Mouse (Mus musculus): Measurements from ENCODE around the gene Sos2. TPM values are rescaled to one million over a fixed set of nuclear protein-coding genes. Genes with fewer than 3 reads are reported as not detected.
A peak's percentile ranks its signal among the peaks of the same experiment; 100 is the strongest.

The Sos2 gene
- total and polyA plus RNA-seq, 2 experiments from 2014 or later = 7.6 to 27.3 TPM

DNA sequence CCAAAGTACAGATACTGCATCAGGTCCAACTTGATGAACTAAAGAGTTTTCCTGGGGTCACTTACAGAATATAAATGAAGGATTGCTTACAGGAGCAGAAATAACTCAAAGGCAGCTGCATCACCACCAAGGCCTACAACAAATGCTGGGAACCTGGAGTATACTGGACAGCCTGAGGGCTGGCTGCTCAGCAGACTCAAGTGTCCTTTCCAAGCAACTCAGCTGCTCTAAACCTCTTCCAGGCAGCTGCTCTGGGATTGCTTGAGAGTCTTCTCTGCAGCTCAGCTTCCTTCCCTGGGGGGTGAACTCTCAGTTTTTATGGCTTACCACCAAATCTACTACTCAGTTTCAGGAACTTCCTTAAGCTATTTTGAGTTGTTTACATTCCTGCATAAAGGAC is 7.4 kb upstream of the Sos2 start:
- Histone ChIP-seq H3K36me3 (ENCODE audit: insufficient read depth, low read length) (no peaks in the 10 kb centered on the region), H3K9me3 (ENCODE audit: low read length) (no peaks in the 10 kb centered on the region), H3K27ac (no peak overlapping the region)

DNA sequence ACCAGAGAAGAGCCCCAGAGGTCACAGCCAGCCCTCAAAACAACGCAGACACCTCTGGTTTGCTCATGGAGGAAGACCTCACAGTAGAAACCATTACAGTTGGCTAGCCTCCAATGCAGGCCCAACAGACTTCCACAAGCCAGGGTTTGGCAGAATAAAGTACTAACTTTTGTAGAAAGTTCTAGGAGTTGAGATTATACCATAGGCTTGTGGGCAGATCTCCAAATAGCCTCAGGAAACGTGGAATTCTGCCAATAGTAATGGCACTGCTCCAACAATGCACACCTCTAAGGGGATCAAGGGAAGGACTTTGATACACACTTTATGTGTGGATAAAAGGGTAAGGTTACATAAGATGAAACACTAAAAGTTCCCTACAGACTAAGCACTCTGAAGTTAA is 6.7 kb upstream of the Sos2 start:
- Histone ChIP-seq H3K36me3 (ENCODE audit: insufficient read depth, low read length) (no peaks in the 10 kb centered on the region), H3K27me3 (ENCODE audit: insufficient read depth, low read length) (no peaks in the 10 kb centered on the region), H3K9me3 (ENCODE audit: low read length) (no peaks in the 10 kb centered on the region), H3K9ac (replicated peaks; ENCODE audit: low read length) (no peak overlapping the region), H3K4me2 (ENCODE audit: low read depth, low read length) (no peak overlapping the region), H3K27ac (no peak overlapping the region), H3K4me3 (ENCODE audit: low read length) (no peak overlapping the region), H3K4me1 (ENCODE audit: insufficient read depth, low read length) (no peaks in the 10 kb centered on the region)
- no peak for ATAC-seq
- no peak for TF ChIP-seq CTCF (IDR thresholded peaks at IDR 0.05; ENCODE audit: low read depth)
- 46% methylated on average over 2 of the region's 2 CpGs for WGBS
- DNase-seq (ENCODE audit: low spot score) = peak; percentile 30

More for the DNA sequence above, 7.4 kb upstream of the Sos2 start:
- Histone ChIP-seq H3K27me3 (ENCODE audit: insufficient read depth, low read length) (no peaks in the 10 kb centered on the region), H3K4me3 (ENCODE audit: low read length) (no peak overlapping the region), H3K4me1 (ENCODE audit: insufficient read depth, low read length) (no peaks in the 10 kb centered on the region), H3K4me2 (ENCODE audit: low read depth, low read length) (no peak overlapping the region), H3K9ac (replicated peaks; ENCODE audit: low read length) (no peak overlapping the region)
- no peak for TF ChIP-seq CTCF (IDR thresholded peaks at IDR 0.05; ENCODE audit: low read depth)
- DNase-seq (ENCODE audit: low spot score) (no peak), ATAC-seq (no peak)

- ATAC-seq = no peak
- TF ChIP-seq CTCF (IDR thresholded peaks at IDR 0.05; ENCODE audit: low read depth) = no peak
- no peak overlapping the region for H3K4me2 ChIP-seq (ENCODE audit: low read depth, low read length)
- peaks cover 7% of the 10 kb centered on the region for H3K4me1 ChIP-seq (ENCODE audit: insufficient read depth, low read length)
- peak; percentile 79 for DNase-seq (ENCODE audit: low spot score)
- H3K9ac ChIP-seq (replicated peaks; ENCODE audit: low read length) = no peak overlapping the region
- no peaks in the 10 kb centered on the region for H3K36me3 ChIP-seq (ENCODE audit: insufficient read depth, low read length)
- no peak overlapping the region for H3K4me3 ChIP-seq (ENCODE audit: low read length)
- WGBS = 25% methylated on average over 10 of the region's 10 CpGs
- no peak overlapping the region for H3K27ac ChIP-seq
- no peaks in the 10 kb centered on the region for H3K27me3 ChIP-seq (ENCODE audit: insufficient read depth, low read length)
- no peaks in the 10 kb centered on the region for H3K9me3 ChIP-seq (ENCODE audit: low read length)
These were observed 1.9 kb upstream of the Sos2 start for GRCm38 (mm10) chr12:69683537-69683936.

GRCm38 (mm10) chr12:69682788-69683419 is 1.3 kb upstream of the Sos2 start:
- H3K4me3 ChIP-seq (ENCODE audit: low read length) = peak overlapping the region; percentile 99; the same call in 1 of the 2 replicates
- H3K27ac ChIP-seq = no peak overlapping the region
- H3K36me3 ChIP-seq (ENCODE audit: insufficient read depth, low read length) = no peaks in the 10 kb centered on the region
- no peak for ATAC-seq
- peak overlapping the region; percentile 77 for H3K4me2 ChIP-seq (ENCODE audit: low read depth, low read length)
- peaks cover 7% of the 10 kb centered on the region for H3K4me1 ChIP-seq (ENCODE audit: insufficient read depth, low read length)
- no peak for DNase-seq (ENCODE audit: low spot score)
- WGBS = 48% methylated on average over 14 of the region's 14 CpGs
- H3K9me3 ChIP-seq (ENCODE audit: low read length) = no peaks in the 10 kb centered on the region
- TF ChIP-seq CTCF (IDR thresholded peaks at IDR 0.05; ENCODE audit: low read depth) = no peak
- H3K27me3 ChIP-seq (ENCODE audit: insufficient read depth, low read length) = no peaks in the 10 kb centered on the region
- no peak overlapping the region for H3K9ac ChIP-seq (replicated peaks; ENCODE audit: low read length)

GRCm38 (mm10) chr12:69682065-69682787 is 574 bp upstream of the Sos2 start:
- H3K27ac ChIP-seq = peak overlapping the region; percentile 96
- H3K4me1 ChIP-seq (ENCODE audit: insufficient read depth, low read length) = peaks cover 7% of the 10 kb centered on the region
- H3K9ac ChIP-seq (replicated peaks; ENCODE audit: low read length) = peak overlapping the region; percentile 98
- H3K9me3 ChIP-seq (ENCODE audit: low read length) = no peaks in the 10 kb centered on the region
- ATAC-seq (peak; percentile 92), DNase-seq (ENCODE audit: low spot score) (peak; percentile 92)
- H3K4me2 ChIP-seq (ENCODE audit: low read depth, low read length) = peak overlapping the region; percentile 77
- no peaks in the 10 kb centered on the region for H3K36me3 ChIP-seq (ENCODE audit: insufficient read depth, low read length)
- TF ChIP-seq CTCF (IDR thresholded peaks at IDR 0.05; ENCODE audit: low read depth) = no peak
- no peaks in the 10 kb centered on the region for H3K27me3 ChIP-seq (ENCODE audit: insufficient read depth, low read length)
- peak overlapping the region; percentile 99 for H3K4me3 ChIP-seq (ENCODE audit: low read length)
- 1% methylated on average over 45 of the region's 54 CpGs for whole genome bisulfite sequencing

DNA sequence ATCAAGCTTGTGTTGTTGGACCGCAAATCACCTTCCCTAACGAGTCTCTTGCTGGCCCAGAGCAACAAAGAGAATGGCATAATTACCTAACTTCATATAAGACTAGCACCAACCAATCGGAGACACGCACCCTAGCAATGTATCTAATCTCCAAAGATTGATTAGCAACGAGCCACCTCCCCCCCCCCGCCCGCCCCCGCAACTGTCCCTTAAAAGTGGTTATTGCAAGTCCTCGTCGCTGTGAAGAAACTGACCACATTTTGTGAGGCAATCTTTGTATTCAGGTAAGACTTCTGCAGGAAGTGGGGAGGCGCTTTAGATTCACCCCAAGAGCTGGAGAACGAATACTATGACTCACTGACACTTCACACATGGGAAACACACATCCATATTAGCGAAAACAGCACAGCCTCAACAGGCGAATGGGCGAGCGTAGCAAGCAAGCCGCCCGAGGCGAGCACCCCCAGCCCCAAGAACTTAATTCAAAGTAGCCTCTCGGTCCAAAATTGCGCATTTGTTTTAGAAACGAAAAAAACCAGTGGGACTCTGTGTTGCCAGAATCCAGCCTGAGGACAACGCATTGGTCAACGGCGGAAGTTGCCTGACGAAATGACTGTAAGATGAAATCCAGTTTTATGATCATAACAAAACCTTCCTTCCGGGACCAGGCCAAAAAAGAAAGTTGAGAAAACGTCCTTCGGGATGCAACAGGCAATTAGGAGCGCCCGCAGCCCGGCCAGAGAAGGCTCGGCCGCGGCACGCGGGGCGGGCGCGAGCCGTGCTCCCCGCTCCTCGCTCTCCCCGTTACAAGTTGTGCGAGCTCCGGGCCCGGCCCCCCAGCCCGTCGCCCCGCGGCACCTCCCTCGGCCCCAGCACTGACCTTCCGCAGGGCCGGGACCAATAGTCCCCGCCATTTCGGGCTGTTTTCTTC is 752 bp downstream of the Sos2 start:
- Histone ChIP-seq H3K27me3 (ENCODE audit: insufficient read depth, low read length) (no peaks in the 10 kb centered on the region), H3K4me2 (ENCODE audit: low read depth, low read length) (peak overlapping the region; percentile 77), H3K27ac (peak overlapping the region; percentile 96), H3K4me3 (ENCODE audit: low read length) (peak overlapping the region; percentile 99), H3K9me3 (ENCODE audit: low read length) (no peaks in the 10 kb centered on the region), H3K36me3 (ENCODE audit: insufficient read depth, low read length) (no peaks in the 10 kb centered on the region), H3K9ac (replicated peaks; ENCODE audit: low read length) (peak overlapping the region; percentile 98), H3K4me1 (ENCODE audit: insufficient read depth, low read length) (peaks cover 7% of the 10 kb centered on the region)
- ATAC-seq (peak; percentile 62), DNase-seq (ENCODE audit: low spot score) (peak; percentile 40)
- WGBS = 2% methylated on average over 55 of the region's 56 CpGs
- TF ChIP-seq CTCF (IDR thresholded peaks at IDR 0.05; ENCODE audit: low read depth) = no peak

Measured in hindbrain, postnatal 0 days (tissue).